Mouse (Mus musculus) heart, postnatal 10 days (tissue): Measurements from ENCODE around the gene Acsf3. TPM values are rescaled to one million over a fixed set of nuclear protein-coding genes. Genes with fewer than 3 reads are reported as not detected.
A peak's percentile ranks its signal among the peaks of the same experiment; 100 is the strongest.

Experiments used
- DNase-seq, 2 experiments: peaks; one replicate each; pipeline ENCODE4 v3.0.0; 2021
- intact Hi-C: fragments of 180-260 bp; cut with DNase I; formaldehyde crosslinking; loops from one replicate; pipeline ENCODE4 v1.15.1; 2025
- total RNA-seq, 2 experiments: library from RNA; stranded (reverse); gene quantifications; 2 replicates each; pipeline ENCODE4 v1.2.3; 2021

Gene Acsf3
- total RNA-seq: 10 to 100 TPM; 27.1 to 28.6 TPM

DNA sequence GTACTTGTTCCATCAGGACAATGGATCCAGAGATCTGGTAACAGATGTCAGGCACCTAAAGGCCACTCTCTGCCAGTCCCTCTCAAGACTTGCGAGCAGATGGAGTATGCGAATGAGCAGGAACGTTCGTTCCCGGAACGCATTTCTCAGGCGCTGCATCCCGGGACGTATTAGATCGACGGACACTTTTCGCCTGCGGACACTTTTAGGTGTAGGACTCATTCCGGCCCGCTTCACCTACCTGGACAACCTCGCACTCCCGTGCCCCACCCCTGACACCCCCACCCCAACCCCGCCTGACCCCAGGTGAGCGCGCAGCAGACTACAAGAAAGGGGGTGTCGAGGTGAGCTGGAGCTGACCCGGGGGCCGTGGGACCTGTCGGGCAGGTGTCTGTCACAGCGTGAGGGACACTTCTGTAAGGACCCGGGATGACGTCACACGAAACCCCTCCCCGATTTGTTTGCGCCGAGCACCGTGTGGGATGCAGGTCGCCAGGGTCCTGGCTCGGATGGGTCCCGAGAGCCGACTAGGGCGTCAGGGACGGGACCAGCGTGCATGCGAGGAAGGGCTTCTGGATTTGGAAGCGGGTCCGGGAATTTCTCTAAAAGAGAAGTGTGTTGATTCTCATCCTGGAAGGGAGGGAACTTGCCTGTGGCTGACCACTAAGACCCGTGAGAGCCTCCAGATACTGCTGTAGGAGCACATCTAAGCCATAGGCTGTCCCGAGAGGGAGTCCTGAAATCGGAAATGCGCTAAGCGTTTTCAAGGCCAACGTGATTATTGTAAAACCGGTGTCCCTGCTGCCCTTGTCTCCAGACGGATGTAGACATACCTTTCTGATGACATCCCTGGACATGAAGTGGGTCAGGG lies at the start of gene Acsf3:
Gene Acsf3, plus strand, starts transcription at position 202 of the 871 bp plus-strand sequence.
- intact Hi-C loops: loop anchor here (5.0 kb wide), 1 partner anchor 98 kb away; no protein-coding TSS in a partner anchor
- DNase-seq: peak; percentile 62 to 79

DNA sequence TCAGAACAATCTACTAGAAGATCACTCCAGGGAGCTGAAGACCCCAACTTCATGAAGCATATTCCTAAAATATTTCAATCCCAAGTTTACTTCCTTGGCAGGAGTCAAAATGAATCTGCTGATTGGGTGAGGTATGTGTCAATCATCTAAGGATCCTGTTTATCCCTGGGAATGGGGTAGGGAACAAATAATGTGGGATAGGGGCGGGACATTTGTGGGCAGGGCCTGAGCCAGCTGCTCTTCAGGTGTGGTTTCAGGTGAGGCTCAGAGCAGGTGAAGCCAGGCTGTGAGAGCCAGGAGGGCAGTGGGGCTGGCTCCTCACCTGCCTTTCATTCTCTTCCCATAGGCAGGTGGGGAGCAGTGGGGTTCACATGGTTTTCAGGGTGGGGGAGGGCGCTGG lies 48.5 kb upstream of the Acsf3 start:
- intact Hi-C loops: no loop called here
- no peak for DNase-seq

DNA sequence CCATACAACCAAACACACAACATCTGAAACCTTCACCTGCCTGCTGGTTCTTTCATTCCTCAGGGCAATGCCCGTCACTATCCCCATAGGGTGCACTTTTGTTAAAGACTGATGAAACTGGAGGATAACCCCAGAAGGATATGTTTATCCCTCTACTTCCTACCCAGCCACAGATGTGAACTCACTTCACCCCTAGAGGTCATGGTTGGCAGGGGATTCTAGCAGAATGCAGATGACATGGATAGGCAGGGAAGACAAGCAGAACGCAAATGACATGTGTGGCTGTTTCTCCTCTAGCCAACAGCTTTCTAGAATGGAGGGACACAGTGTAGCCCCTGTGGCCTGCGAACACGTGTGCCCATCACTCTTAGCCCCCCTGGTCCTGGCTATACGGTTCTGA lies 47.9 kb upstream of the Acsf3 start:
- no peak for DNase-seq
- intact Hi-C loops: no loop called here

DNA sequence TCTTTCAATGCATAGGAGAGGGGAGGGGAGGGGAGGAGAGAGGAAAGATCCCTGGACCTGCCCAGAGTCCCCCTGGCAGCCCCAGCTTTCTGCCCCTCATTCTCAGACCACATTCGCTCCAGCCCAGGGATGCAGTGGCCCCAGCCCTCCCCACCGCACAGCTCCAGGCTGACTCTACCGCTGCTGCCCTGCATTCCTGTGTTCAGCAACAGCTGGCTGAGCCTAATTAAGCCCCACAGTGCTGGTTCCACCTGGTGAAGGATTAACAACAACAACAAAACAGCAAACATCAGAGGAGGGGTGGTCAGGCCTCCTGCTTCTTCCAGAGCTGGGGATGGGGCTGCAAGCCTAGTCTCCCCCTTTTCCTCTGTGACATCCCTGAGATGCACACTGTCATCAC lies 46.7 kb upstream of the Acsf3 start:
- intact Hi-C loops: no loop called here
- DNase-seq: no peak

DNA sequence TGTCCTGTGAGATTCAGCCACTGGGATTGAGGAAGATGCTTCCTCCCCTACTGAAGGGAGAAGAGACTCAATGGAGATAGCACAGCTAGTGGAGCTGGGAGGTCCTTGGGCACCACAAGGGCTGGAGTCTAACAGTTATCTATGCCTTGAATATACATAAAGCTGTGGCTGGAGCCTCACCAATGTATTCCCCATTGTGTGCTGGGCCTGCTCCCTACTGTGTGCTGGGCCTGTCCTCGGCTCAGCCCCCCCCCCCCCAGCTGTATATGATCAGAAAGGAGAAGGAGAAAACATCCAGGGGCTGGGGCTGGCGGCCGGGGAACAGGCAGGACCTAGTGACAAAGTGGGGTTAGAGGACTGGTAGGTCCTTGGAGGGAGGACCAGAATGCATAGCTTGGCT lies 40.2 kb upstream of the Acsf3 start:
- DNase-seq: no peak
- intact Hi-C loops: no loop called here

DNA sequence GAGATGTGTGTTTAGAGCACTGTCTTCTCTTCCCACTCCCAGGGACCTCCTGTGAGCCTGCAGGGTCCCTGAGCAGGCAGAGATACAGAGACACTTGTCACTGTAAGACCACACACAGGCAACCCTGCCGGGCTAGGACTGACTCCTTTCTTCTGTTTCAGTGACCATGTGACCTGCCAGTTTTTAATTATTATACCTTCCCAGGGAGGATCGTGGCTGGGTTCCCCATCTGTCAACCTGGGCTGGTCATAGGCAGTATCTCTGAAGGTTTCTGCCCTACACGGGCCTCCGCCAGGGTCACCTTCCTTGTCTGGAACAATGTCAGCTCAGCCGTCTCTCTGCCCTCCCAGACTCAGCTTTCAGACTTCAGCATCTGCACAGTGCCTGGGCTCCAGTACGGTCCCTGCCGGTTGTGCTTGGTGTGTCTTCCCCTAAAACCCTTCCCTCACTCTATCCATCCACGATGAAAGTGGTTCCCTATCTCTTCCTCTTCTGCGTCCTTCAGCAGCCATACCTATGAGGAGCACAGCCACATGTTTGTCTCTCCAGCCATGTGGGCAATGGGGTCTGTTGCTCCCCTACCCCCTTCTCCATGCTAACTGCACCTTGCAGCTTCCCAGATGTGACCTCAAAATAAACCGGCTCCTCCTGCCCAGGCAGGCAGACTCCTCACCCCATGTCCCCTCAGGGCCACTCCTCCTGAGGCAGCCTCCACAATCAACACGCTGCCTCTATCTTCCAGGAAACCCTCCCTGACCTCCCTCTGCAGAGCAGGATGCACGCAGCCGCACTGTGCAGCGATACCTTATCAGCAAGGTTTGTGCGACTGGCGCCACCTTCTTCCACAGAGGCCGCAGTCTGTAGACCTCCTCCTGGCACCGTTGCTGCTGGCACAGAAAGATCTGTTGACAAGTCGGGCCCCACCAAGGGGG lies 39.5 kb upstream of the Acsf3 start:
- DNase-seq: peak; percentile 21 to 28
- intact Hi-C loops: no loop called here

DNA sequence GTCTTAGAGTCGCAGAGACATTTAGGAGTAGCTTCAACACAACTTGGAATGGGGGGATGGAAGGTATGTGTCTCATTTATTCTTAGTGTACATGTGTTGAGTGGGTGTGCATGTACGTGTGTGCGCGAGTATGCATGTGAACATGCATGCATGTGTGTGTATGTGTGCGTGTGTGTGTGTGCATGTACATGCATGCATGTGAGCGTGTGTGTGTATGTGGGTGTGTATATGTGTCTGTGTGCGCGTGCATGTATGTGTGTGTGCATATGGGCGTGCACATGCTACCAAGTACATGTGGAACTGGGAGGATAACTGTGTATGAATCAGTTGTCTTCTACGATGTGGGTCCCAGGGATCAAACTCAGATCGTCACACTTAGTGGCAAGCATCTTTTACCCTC lies 38.7 kb upstream of the Acsf3 start:
- intact Hi-C loops: no loop called here
- no peak for DNase-seq

DNA sequence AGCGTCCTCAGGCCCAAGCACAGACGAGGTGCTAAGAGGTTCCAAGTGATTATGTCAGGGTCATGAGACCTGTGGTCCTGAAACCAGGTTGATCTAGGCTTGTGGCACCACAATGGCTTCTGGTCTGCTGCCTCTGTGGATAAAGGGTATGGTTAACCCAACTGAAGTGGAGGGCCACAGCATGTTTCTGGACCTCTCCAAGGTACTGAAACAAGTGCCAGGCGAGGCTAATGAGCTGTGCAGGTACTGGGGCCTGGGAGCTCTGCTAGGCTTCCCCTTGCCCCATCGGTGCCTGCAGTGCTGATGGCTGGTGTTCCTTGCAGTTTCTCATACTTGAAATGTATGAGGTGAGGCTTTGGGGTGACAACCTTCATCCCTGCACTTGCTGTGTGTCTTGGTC lies 38.2 kb upstream of the Acsf3 start:
- peak; percentile 27 to 44 for DNase-seq
- intact Hi-C loops: no loop called here

DNA sequence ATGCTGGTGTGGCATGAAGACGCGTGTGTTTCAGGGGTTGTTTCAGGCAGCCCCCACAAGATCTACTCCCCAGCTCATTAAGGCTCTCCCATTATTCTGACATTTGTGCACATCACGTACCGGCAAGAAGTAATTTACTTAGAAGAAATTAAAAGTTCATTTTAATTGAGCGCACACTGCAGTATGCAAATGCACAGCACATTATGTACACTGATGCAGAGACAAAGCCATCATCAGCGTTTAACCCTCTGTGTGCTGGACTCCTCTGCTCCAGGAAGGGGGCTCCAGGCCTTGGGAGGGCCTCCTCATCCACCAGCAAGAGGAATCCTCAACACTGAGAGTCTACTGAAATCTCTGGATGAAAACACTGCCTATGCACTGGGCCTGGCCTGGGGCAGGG lies 37.4 kb upstream of the Acsf3 start:
- DNase-seq: no peak
- intact Hi-C loops: no loop called here

DNA sequence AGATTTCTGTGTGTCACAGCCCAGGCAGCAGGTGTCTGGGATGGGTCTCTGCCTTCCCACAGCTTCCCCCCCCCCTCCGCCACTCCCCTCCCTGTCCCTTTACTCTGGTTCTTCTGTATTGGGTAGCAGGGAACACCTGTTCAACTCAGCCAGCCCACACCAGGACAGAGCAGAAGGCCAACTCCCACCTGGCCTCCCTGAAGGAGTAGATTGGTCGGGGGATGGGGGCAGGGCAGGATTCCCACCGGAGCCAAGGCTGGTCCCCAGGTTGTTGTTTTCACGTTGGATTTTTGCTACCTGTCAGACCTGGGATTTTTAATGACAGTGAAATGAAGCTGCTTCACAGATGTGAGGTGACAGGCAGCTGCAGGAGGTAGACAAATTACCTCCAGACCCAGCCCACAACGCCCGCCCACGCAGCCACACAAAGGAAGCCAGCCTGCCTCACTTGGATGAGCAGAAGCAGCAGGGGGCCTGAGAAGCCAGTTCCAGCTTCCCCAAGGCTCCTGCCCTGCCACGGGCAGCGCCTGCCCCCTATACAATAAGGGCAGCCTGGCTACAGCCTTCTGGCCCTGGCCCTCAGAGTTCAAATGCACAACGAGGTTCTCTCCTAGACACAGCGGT lies 36.1 kb upstream of the Acsf3 start:
- intact Hi-C loops: no loop called here
- DNase-seq: no peak

DNA sequence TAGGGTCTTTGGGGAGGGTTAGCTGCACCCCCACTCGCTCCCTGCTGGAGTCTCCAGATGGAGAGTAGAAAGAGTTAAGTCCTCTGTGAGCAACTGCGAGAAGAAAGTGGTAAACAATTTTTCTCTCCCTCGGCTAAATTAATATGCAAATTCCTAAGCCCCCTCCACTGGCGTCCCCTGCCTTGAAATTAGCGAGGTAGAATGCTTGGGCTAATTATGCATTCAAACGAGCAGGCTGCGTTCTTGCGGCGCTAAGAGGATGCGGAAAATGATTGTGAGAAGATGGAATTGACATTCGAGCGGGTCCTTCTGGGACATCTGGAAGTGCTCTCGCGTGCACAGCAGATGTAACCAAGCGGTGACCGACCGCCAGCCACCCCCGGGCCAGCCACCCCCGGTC lies 32.8 kb upstream of the Acsf3 start:
- intact Hi-C loops: no loop called here
- DNase-seq: no peak

DNA sequence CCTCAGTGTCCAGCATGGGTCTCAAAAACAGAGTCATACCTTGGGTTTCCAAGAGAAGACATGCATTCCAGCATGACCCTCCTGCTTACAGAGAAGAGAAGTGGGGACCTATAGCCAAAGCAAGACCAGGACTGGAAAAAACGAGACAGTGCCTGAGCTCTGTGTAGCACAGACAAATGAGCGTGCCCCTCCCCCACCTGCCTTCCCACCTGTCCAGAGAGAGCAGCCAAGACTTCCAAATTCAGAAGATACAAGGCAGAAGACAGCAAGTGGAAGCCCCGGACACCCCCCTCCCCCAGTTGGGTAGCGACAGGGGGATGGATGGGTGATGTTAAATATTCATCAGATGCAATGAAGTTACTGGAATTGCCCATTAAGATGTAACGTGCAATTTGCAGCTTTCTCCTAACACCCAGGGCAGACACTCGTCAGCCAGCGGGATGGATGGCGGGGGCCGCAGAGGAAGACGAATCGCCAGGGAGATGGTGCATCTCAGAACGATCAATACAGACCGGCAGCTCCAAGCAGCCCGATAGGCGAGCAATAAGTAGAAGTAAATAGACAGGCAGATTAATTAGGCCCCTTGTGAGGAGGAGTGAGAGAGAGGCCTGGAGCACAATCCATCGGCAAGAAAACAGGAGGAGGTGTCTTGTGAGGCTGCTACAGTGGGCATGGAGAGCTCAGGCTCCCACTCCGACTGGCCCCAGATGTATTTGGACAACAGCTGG lies 30.1 kb upstream of the Acsf3 start:
- intact Hi-C loops: no loop called here
- DNase-seq: no peak

DNA sequence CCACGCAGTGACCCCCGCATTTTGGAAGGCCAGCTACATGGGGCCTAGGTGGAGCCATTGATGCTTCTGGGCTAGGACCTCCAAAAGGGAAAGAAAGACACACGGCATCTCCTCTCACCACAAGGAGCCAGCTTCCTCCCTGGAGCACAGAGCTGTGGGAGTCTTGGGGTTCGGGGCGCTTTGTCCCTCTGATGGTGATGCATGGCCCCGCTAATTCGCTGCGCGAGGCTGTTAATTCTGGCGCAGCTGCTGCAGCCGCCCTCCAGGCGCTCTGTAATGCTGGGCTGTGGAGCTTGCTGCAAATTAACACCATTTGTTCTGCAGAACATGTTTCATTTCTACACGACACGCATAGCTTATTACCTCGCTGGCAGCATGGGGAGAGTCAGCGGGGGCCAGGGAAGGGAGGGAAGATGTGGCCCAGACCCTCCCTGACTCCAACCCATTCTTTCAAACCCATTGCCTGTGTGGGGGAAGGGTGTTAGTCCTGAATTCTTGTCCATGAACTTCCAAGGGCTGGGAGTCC lies 29.5 kb upstream of the Acsf3 start:
- no peak for DNase-seq
- intact Hi-C loops: no loop called here

DNA sequence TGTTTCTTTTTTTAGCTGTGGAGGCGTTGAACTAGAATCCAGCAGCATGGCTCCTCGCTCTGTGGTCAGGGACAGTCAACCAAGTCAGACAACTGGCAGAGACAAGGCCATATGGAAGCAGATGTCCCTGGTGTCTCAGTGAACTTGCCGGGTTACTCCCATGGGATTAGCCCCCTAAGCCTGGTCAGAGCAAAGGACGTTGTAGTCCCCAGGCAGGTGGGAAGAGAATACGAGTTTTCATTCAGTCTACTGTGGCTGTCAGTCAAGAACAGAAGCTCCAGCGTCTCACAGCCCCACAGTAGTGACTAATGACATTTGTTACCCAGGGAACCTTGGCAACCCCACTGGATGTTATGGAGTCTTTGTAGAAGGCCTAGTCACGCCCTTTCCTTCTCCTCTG lies 28.8 kb upstream of the Acsf3 start:
- DNase-seq: no peak
- intact Hi-C loops: no loop called here

DNA sequence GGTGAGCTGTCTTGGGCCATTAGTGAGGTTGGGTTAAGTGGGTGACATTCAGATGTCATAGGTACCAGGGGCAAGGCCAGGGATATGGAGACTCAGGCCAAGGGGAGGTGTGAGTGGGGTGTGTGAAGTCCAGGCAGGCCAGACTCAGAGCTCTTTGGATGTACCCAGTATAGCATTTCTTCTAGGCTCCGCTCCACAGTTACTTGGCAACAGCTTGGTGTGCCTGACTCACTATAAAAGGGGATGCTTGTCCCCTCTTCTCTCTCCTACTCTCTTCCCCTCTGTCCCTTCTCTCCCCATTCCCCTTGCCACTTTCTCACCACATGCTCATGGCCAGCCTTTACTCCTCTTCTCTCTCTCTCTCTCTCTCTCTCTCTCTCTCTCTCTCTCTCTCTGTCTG lies 27.5 kb upstream of the Acsf3 start:
- intact Hi-C loops: no loop called here

DNA sequence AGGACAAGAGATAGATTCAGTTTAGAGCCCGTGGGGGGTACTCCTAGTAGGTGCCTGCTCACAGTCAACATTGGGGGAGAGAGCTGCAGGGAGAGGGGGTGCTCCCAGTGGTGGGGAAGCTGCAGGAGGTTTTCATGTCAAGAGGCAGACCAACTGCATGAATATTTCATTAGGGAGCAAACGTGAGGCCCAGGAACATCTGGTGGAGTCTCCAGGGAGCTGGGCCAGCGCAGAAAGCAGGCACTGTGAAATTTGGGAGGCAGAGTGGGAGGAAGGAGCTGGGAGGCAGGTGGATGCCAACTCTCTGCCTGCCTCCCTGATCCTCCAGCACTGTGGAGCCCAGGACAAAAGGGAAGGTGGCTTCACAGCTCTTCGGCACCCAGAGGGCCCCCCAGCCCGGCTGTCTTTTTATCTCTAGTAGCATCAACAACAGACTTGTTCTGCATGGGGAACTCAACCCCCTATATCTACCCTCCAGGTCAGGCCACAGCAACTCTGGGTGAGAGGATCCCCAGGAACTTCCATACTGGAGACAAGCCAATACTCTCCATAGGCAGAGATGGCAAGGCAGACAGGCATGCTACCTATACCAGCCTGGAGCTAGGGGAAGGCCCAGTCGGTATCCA lies 25.8 kb upstream of the Acsf3 start:
- intact Hi-C loops: no loop called here
- DNase-seq: no peak

More for the DNA sequence above, 27.5 kb upstream of the Acsf3 start:
- DNase-seq: no peak

DNA sequence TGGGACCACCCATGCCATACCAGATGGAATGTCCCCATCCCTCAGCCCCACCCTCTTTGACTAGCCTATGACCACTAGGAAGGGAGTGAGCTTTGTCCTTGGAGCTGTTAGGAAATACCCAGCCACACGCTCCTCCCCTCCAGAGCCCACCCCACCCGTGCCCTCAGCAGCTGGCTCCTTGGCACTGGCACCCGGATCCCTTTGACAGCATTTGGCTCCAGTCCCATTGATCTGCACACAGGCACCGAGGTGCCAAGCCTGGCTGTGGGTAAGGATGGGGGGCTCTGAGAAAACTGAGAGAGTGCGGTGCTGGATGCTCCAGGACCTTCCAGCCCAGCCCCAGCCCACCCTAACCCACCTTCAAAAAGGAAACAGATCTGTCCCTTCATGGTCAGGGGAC lies 23.9 kb upstream of the Acsf3 start:
- DNase-seq: no peak
- intact Hi-C loops: no loop called here

DNA sequence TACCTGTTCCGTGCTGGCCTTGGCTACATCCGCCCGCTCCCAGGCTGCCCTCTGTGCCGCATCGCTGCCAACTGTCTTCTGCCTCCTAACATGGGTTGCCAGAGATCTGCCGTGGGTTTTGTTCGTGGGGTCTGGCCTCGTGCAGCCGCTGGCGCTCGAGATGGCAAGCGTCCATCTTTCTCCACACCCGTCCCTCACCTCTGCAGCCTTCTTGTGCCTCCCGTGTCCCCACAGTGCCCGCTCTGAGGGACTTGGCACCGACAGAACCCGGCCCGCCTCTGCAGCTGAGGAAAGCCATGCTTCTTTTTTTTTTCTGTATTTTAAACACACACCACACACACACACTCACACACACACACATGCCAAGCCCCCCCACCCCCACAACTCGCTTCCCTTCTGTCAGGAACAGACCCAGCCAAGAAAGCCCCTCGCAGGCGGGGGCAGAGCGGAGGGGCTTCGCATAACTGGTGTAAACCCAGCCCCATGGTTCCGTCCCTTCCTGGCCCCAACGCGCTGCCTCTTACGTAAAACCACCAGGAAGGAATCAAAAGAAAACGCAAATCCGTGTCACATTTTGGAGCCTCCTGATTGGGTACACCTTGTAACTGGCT lies 23.1 kb upstream of the Acsf3 start:
- DNase-seq: no peak
- intact Hi-C loops: no loop called here

DNA sequence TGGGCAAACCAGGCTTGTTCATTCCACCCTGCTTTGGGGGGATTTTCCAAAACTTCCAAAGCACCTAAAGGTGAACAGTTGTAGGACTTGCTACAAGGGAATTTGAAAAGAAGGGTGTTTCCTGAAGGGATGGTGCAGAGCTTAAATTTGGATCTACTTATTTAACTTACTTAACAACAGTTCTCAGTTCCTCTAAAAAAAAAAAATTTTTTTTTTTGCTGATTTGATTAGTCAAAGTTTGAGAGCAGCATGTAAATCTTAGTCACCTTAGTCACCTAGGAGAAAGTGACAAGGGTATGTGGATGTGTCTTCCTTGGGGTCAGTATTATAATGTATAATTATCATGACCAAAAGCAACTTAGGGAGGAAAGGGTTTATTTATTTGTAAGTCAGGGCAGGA lies 16.7 kb upstream of the Acsf3 start:
- intact Hi-C loops: no loop called here
- no peak for DNase-seq

DNA sequence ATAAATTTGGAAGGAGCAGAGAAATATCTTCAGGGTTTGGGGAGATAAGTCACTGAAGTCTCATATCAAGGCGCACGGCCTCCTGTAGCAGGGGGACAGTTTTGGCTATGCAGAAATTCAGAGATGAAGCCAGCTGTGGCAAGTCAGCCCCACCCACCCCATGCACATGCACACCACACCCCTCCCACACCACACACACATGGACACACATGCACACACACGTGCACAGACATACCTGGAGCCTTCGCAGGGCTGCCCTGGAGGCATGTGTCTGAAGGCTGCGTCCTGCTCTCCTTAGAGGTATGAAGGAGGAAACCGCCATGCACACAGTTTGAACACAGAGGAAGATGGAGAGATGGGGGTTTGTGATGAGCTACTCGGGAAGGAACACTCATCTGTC lies 15.2 kb upstream of the Acsf3 start:
- no peak for DNase-seq
- intact Hi-C loops: no loop called here
